10 mouse cellular contexts compared by ENCODE assay signal in genomic region chr5:102855805-102856204, GRCm38 (mm10).
DNase-seq lines count a peak whose midpoint lies in the region; ATAC-seq and TF ChIP-seq lines count a peak whose summit lies in the region.
"Had no signal": no experiment of that assay in that cellular context is flagged by ENCODE, and none has a peak within 500 bp of the region (broad histone marks: within the 10 kb centered on the region; RNA-seq: fewer than 3 reads in every experiment).

No protein-coding gene starts in this region.

- ATAC-seq in heart, embryonic 14.5 days (ENCODE audit: insufficient number of reproducible peaks, insufficient read depth, low FRiP score, low read depth), result no peak
- ATAC-seq in forebrain, embryonic 14.5 days, result peak; percentile 60; the same call in 1 of the 2 replicates
- ATAC-seq in kidney, embryonic 16.5 days (ENCODE audit: low FRiP score, low TSS enrichment), result peak; percentile 72; the same call in 1 of the 2 replicates
- no peak for ATAC-seq in neural tube, embryonic 15.5 days (ENCODE audit: low FRiP score)
- ATAC-seq: inflammation-experienced regulatory T-cells, adult 6 months had no signal

- no peak for TF ChIP-seq POLR2A in thymus, adult 2 months (IDR thresholded peaks at IDR 0.05; ENCODE audit: control insufficient read depth, extremely low read depth, insufficient read depth, low read length, poor library complexity)

- no peak for TF ChIP-seq CTCF in thymus, adult 2 months (IDR thresholded peaks at IDR 0.05; ENCODE audit: borderline replicate concordance, control insufficient read depth, extremely low read depth, insufficient read depth, low read length, poor library complexity)

- H3K9me3 ChIP-seq in heart, embryonic 14.5 days (ENCODE audit: control insufficient read depth, low read length), result no peaks in the 10 kb centered on the region
- H3K9me3 ChIP-seq in forebrain, embryonic 14.5 days (replicated peaks; ENCODE audit: control insufficient read depth, low read length), result no peaks in the 10 kb centered on the region
- H3K9me3 ChIP-seq in kidney, embryonic 16.5 days (ENCODE audit: low read length), result no peaks in the 10 kb centered on the region
- H3K9me3 ChIP-seq in neural tube, embryonic 15.5 days (replicated peaks), result no peaks in the 10 kb centered on the region

- peak overlapping the region; percentile 49 for H3K4me2 ChIP-seq in heart, embryonic 14.5 days (ENCODE audit: low read length)
- H3K4me2 ChIP-seq in forebrain, embryonic 14.5 days (ENCODE audit: low read length), result peak overlapping the region; percentile 35
- peak overlapping the region; percentile 17; the same call in 1 of the 2 replicates for H3K4me2 ChIP-seq in kidney, embryonic 16.5 days (replicated peaks; ENCODE audit: low read depth, low read length)
- H3K4me2 ChIP-seq in neural tube, embryonic 15.5 days, result 0 out of 2 replicates have a peak overlapping the region, but pooled peaks have one; percentile 20

- no peaks in the 10 kb centered on the region for H3K27me3 ChIP-seq in heart, embryonic 14.5 days (ENCODE audit: control insufficient read depth, insufficient read depth, low read length)
- H3K27me3 ChIP-seq in forebrain, embryonic 14.5 days (replicated peaks; ENCODE audit: control insufficient read depth, insufficient read depth, low read length), result no peaks in the 10 kb centered on the region
- no peaks in the 10 kb centered on the region for H3K27me3 ChIP-seq in kidney, embryonic 16.5 days (ENCODE audit: insufficient read depth, low read length)
- no peaks in the 10 kb centered on the region for H3K27me3 ChIP-seq in neural tube, embryonic 15.5 days (replicated peaks)
- H3K27me3 ChIP-seq in thymus, adult 2 months (ENCODE audit: control insufficient read depth, insufficient read depth, low read length), result no peaks in the 10 kb centered on the region

- H3K4me3 ChIP-seq in heart, embryonic 14.5 days (ENCODE audit: control insufficient read depth in 1 of 2, insufficient read depth in 1 of 2, low read depth in 1 of 2, low read length in 2 of 2), result no peak overlapping the region; a peak in 1 of 4 replicates
- no peak overlapping the region for H3K4me3 ChIP-seq in forebrain, embryonic 14.5 days (ENCODE audit: low read depth, low read length)
- no peak overlapping the region for H3K4me3 ChIP-seq in kidney, embryonic 16.5 days (ENCODE audit: low read length)
- no peak overlapping the region for H3K4me3 ChIP-seq in neural tube, embryonic 15.5 days (replicated peaks)
- H3K4me3 ChIP-seq in thymus, adult 2 months (ENCODE audit: control insufficient read depth, insufficient read depth, low read length), result no peak overlapping the region

- H3K4me1 ChIP-seq in heart, embryonic 14.5 days (ENCODE audit: control insufficient read depth in 2 of 2, insufficient read depth in 2 of 2, low read length in 2 of 2), result no peaks in the 10 kb centered on the region; a peak in 1 of 4 replicates
- H3K4me1 ChIP-seq in forebrain, embryonic 14.5 days (ENCODE audit: control insufficient read depth, insufficient read depth, low read length), result peaks cover 6% of the 10 kb centered on the region; the same call in 1 of the 2 replicates
- H3K4me1 ChIP-seq in kidney, embryonic 16.5 days (ENCODE audit: insufficient read depth, low read length), result peaks cover 36% of the 10 kb centered on the region
- peaks cover 5% of the 10 kb centered on the region for H3K4me1 ChIP-seq in neural tube, embryonic 15.5 days
- H3K4me1 ChIP-seq in thymus, adult 2 months (replicated peaks; ENCODE audit: control insufficient read depth, insufficient read depth, low read length), result no peaks in the 10 kb centered on the region

- WGBS in heart, embryonic 14.5 days, result 43% methylated on average over 10 of the region's 10 CpGs
- WGBS in forebrain, embryonic 14.5 days, result 11% methylated on average over 10 of the region's 10 CpGs
- WGBS in kidney, embryonic 16.5 days, result 29% methylated on average over 10 of the region's 10 CpGs
- 46% methylated on average over 10 of the region's 10 CpGs for WGBS in neural tube, embryonic 15.5 days
- WGBS in thymus, adult 2 months, result 87% methylated on average over 10 of the region's 10 CpGs

- no peak overlapping the region; the same call in 1 of the 2 replicates for H3K9ac ChIP-seq in heart, embryonic 14.5 days (ENCODE audit: low read length)
- H3K9ac ChIP-seq in forebrain, embryonic 14.5 days (ENCODE audit: low read length), result no peak overlapping the region
- H3K9ac ChIP-seq in kidney, embryonic 16.5 days (replicated peaks; ENCODE audit: low read length), result no peak overlapping the region
- no peak overlapping the region for H3K9ac ChIP-seq in neural tube, embryonic 15.5 days (replicated peaks)

- DNase-seq in heart, adult 8-10 months (ENCODE audit: low spot score), result no peak
- DNase-seq in forebrain, embryonic 14.5 days (ENCODE audit: low spot score), result peak; percentile 57
- no peak for DNase-seq in layer of hippocampus, postnatal 36 days
- DNase-seq in thymus, adult 2 months, result no peak
- DNase-seq in heart, postnatal 4 days, result no peak
- DNase-seq: lung, postnatal 36 days had no signal

- no peak overlapping the region for H3K27ac ChIP-seq in heart, embryonic 14.5 days (replicated peaks in 1 of 2; ENCODE audit: control insufficient read depth in 1 of 2, insufficient read depth in 1 of 2, low read depth in 2 of 2, low read length in 2 of 2)
- no peak overlapping the region for H3K27ac ChIP-seq in forebrain, embryonic 14.5 days (ENCODE audit: low read depth, low read length)
- H3K27ac ChIP-seq in kidney, embryonic 16.5 days (ENCODE audit: low read length), result peak overlapping the region; percentile 70
- no peak overlapping the region for H3K27ac ChIP-seq in neural tube, embryonic 15.5 days (replicated peaks)
- no peak overlapping the region for H3K27ac ChIP-seq in thymus, adult 2 months (ENCODE audit: control insufficient read depth, insufficient read depth, low read length)

- H3K36me3 ChIP-seq in heart, embryonic 14.5 days (ENCODE audit: control insufficient read depth, insufficient read depth, low read length), result no peaks in the 10 kb centered on the region
- no peaks in the 10 kb centered on the region for H3K36me3 ChIP-seq in forebrain, embryonic 14.5 days (ENCODE audit: control insufficient read depth, insufficient read depth, low read length)
- 0 out of 2 replicates have a peak, but pooled peaks cover 4% of the 10 kb centered on the region for H3K36me3 ChIP-seq in kidney, embryonic 16.5 days (ENCODE audit: insufficient read depth, low read length)
- no peaks in the 10 kb centered on the region for H3K36me3 ChIP-seq in neural tube, embryonic 15.5 days
- H3K36me3 ChIP-seq in thymus, adult 2 months (ENCODE audit: control insufficient read depth, insufficient read depth, low read length), result no peaks in the 10 kb centered on the region

Comparison
In these comparisons a context has a peak if more than half of its experiments do, and no peak if none do; other contexts are left out.
1. ATAC-seq: peak in forebrain, embryonic 14.5 days (single experiment) and kidney, embryonic 16.5 days (single experiment); none in heart, embryonic 14.5 days (single experiment) and neural tube, embryonic 15.5 days (single experiment).
2. Peak in every context shown above with its lines, with median percentiles within 50 percentile points of each other: H3K4me2 ChIP-seq.